Mouse (Mus musculus) heart, postnatal 0 days (tissue): ENCODE results near the gene Rilpl1. TPM values are rescaled to one million over a fixed set of nuclear protein-coding genes. Genes with fewer than 3 reads are reported as not detected.
A peak's percentile ranks its signal among the peaks of the same experiment; 100 is the strongest.

Experiments
- ATAC-seq: fragments of 200-750 bp; cut with Nextera tagmentation; 2 replicates; pipeline ENCODE4 v1.8.0; 2017; ENCODE audit warnings: low read depth, moderate number of reproducible peaks, moderate library complexity; ENCODE audit not compliant: insufficient read depth
- DNase-seq: peaks from one replicate; pipeline ENCODE4 v3.0.0-alpha.2; 2016; ENCODE audit warnings: low spot score
- H3K27ac ChIP-seq: fragments of 300-500 bp; sonication (generic); 2 replicates; pipeline ENCODE4 v1.5.1; 2014; ENCODE audit warnings: low read depth, mild to moderate bottlenecking
- H3K27me3 ChIP-seq: fragments of 300-500 bp; sonication (generic); 2 replicates; pipeline ENCODE4 v1.6.1; 2014; ENCODE audit warnings: low read length, mixed read lengths; ENCODE audit not compliant: control insufficient read depth, insufficient read depth
- H3K36me3 ChIP-seq: fragments of 300-500 bp; sonication (generic); replicated peaks from 2 replicates; pipeline ENCODE4 v1.6.1; 2014; ENCODE audit warnings: low read length, mixed read lengths; ENCODE audit not compliant: control insufficient read depth, insufficient read depth
- H3K4me1 ChIP-seq: fragments of 300-500 bp; sonication (generic); 2 replicates; pipeline ENCODE4 v1.6.1; 2014; ENCODE audit warnings: antibody characterized with exemption; ENCODE audit not compliant: control insufficient read depth, insufficient read depth
- H3K4me2 ChIP-seq: fragments of 300-500 bp; sonication (generic); 2 replicates; pipeline ENCODE4 v1.6.1; 2014; ENCODE audit warnings: low read depth, mild to moderate bottlenecking, low read length, moderate library complexity
- H3K4me3 ChIP-seq: fragments of 300-500 bp; sonication (generic); 2 replicates; pipeline ENCODE4 v1.5.1; 2014; ENCODE audit warnings: low read depth, low read length
- H3K9ac ChIP-seq: fragments of 300-500 bp; sonication (generic); replicated peaks from 2 replicates; pipeline ENCODE4 v1.6.1; 2014; ENCODE audit warnings: low read depth, low read length, mixed read lengths
- H3K9me3 ChIP-seq: fragments of 300-500 bp; sonication (generic); replicated peaks from 2 replicates; pipeline ENCODE4 v1.6.1; 2016; ENCODE audit warnings: low read length; ENCODE audit not compliant: control insufficient read depth
- CTCF ChIP-seq: IDR thresholded peaks from 2 replicates; pipeline ENCODE4 v1.5.1; 2016; ENCODE audit warnings: antibody characterized with exemption, control low read depth, low read depth
- EP300 ChIP-seq: IDR thresholded peaks from 2 replicates; pipeline ENCODE4 v1.6.1; 2016; ENCODE audit warnings: antibody characterized with exemption, low read depth
- WGBS: fragments of 180-500 bp; shearing (Covaris S2); extraction: QIAGEN DNeasy Blood & Tissue Kit; methylation state at CpG from one replicate; pipeline ENCODE4 v1.1.7; 2014; 5-methylcytosine and 5-hydroxymethylcytosine counted together
- polyA plus RNA-seq: library from polyadenylated mRNA; unstranded; fragments of >200 nt; fragmentation: Nextera tagmentation; extraction: Ambion mirVana; gene quantifications from 2 replicates; pipeline ENCODE4 v1.2.1, GENCODE M21; 2015
- total RNA-seq: library from RNA; depleted of rRNA; stranded (reverse); fragments of >200 nt; gene quantifications from 2 replicates; pipeline ENCODE4 v1.2.3, GENCODE M21; 2014; ENCODE audit warnings: low replicate concordance

The Rilpl1 gene
- total and polyA plus RNA-seq, 2 experiments from 2014 or later = 40.5 to 52.1 TPM

DNA sequence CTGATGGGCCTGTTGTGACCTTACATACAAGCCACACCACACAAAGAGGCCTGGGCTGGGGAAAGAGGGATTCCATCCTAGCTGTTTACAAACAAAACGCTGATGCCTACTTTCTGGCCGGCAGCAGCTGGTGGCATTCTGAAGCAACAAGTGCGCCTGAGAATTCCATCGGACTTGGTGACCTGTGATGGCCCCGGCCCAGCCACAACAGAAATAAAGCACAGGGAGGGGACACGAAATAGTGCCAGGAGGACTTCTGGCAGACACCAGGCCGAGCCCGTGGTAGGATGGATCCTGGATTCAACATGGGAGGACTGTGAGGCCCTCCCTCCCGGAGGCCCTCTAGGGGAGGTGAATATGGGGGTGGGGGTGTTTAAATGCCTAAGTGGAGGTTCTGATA lies 2.4 kb downstream of the Rilpl1 start:
- Histone ChIP-seq H3K4me3 (peak overlapping the region; percentile 95), H3K4me2 (peak overlapping the region; percentile 91), H3K36me3 (peaks cover 6% of the 10 kb centered on the region; the same call in 1 of the 2 replicates), H3K27me3 (no peaks in the 10 kb centered on the region), H3K4me1 (peaks cover 28% of the 10 kb centered on the region), H3K9me3 (no peaks in the 10 kb centered on the region), H3K9ac (peak overlapping the region; percentile 79), H3K27ac (peak overlapping the region; percentile 94)
- 6% methylated on average over 9 of the region's 9 CpGs for WGBS
- ATAC-seq (peak; percentile 35; the same call in 1 of the 2 replicates), DNase-seq (peak; percentile 56)
- TF ChIP-seq EP300 = no peak

DNA sequence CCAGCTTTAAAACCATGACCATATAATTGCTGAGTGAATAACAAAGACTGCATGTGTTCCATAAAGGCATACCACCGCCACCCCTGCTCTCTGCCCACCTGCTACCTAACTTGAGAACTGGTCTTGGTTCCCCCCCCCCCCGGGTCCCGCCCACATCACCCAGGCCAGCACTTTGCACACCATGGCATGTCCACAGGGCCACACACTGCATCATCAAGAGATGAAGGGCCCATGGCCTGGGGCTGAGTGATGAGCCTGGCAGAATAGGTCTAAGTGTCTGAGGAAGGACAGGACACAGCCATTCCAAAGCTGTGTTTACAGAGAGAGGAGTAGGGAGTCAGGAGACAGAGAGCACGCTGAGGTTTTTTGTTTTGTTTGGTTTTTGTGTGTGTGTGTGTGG lies 2.8 kb downstream of the Rilpl1 start:
- no peak for ATAC-seq
- no peak for DNase-seq
- WGBS = 77% methylated on average over 4 of the region's 4 CpGs
- H3K4me1 ChIP-seq = peaks cover 28% of the 10 kb centered on the region
- no peaks in the 10 kb centered on the region for H3K27me3 ChIP-seq
- peak overlapping the region; percentile 79 for H3K9ac ChIP-seq
- peaks cover 6% of the 10 kb centered on the region; the same call in 1 of the 2 replicates for H3K36me3 ChIP-seq
- H3K27ac ChIP-seq = peak overlapping the region; percentile 94
- H3K9me3 ChIP-seq = no peaks in the 10 kb centered on the region
- H3K4me3 ChIP-seq = peak overlapping the region; percentile 95
- H3K4me2 ChIP-seq = peak overlapping the region; percentile 91
- no peak for TF ChIP-seq CTCF
- TF ChIP-seq EP300 = no peak

DNA sequence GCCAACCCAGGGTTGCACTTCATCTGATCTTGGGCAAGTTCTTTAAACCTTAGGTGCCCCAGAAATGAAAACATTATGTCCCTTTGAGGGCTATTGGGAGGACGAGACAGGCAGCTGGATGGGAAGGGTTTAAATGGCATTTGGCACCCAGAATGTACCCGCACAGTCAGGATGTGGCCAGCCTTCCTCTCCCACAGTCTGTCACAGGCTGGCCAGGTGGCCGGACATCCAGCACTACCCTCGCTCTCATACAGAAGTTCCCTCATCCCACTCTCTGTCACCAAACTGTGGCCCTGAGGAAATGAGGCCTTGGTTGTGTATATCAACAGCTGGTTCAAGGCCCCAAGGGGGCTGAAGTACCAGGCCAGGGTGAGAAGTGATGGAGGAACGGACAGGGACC lies 6.2 kb downstream of the Rilpl1 start:
- Histone ChIP-seq H3K4me1 (peaks cover 21% of the 10 kb centered on the region), H3K27ac (no peak overlapping the region), H3K36me3 (peaks cover 19% of the 10 kb centered on the region), H3K4me3 (no peak overlapping the region), H3K27me3 (no peaks in the 10 kb centered on the region), H3K9ac (no peak overlapping the region), H3K9me3 (no peaks in the 10 kb centered on the region), H3K4me2 (no peak overlapping the region)
- TF ChIP-seq EP300 (no peak), CTCF (no peak)
- WGBS = 86% methylated on average over 5 of the region's 5 CpGs
- DNase-seq (no peak), ATAC-seq (no peak)

DNA sequence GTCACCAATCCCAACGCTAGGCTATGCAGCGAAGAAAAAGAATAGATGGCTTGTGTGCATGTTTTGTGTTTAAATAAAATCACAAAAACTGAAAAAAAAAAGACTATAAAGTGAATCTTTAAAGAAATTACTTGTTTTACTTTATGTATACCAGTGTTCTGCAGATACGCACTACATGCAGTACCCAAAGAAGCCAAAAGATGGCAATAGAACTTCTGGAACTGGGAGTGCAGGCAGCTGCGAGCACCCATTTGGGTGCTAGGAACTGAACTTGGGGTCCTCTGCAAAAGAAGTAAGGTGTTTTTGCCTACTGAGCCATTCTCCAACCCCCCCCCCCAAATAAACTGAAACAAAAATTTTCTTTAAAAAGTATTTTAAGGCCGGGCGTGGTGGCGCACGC lies 8.2 kb downstream of the Rilpl1 start:
- H3K27me3 ChIP-seq = no peaks in the 10 kb centered on the region
- DNase-seq = no peak
- WGBS = 97% methylated on average over 8 of the region's 8 CpGs
- peaks cover 31% of the 10 kb centered on the region for H3K36me3 ChIP-seq
- H3K4me2 ChIP-seq = no peak overlapping the region
- peaks cover 2% of the 10 kb centered on the region; the same call in 1 of the 2 replicates for H3K4me1 ChIP-seq
- H3K4me3 ChIP-seq = no peak overlapping the region
- H3K9me3 ChIP-seq = no peaks in the 10 kb centered on the region
- ATAC-seq = no peak
- H3K9ac ChIP-seq = no peak overlapping the region
- no peak overlapping the region for H3K27ac ChIP-seq
- TF ChIP-seq EP300 (no peak), CTCF (peak; percentile 11; the same call in 1 of the 2 replicates)

DNA sequence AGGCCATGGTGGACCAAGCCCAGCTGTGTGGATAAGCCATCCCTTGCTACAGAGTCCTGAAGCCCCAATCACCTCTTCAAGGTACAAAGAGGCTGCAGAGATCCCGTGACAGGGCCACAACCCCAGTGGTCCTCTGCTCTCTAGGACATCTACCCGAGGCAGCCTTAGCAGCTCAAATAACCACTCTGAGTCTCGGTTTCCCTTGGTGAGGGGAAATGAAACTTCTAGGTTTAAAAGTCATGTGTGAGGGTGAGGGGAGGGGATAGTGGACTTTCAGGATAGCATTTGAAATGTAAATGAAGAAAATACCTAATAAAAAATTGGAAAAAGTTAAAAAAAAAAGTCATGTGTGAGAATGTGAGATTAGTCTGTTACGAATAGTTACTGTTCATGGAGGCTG lies 9.6 kb downstream of the Rilpl1 start:
- no peaks in the 10 kb centered on the region for H3K9me3 ChIP-seq
- no peak overlapping the region for H3K4me3 ChIP-seq
- TF ChIP-seq EP300 = no peak
- no peak for TF ChIP-seq CTCF
- ATAC-seq (no peak), DNase-seq (no peak)
- H3K27ac ChIP-seq = no peak overlapping the region
- H3K4me1 ChIP-seq = no peaks in the 10 kb centered on the region
- H3K9ac ChIP-seq = no peak overlapping the region
- H3K27me3 ChIP-seq = no peaks in the 10 kb centered on the region
- 81% methylated on average over 4 of the region's 4 CpGs for WGBS
- no peak overlapping the region for H3K4me2 ChIP-seq
- peaks cover 25% of the 10 kb centered on the region; the same call in 1 of the 2 replicates for H3K36me3 ChIP-seq

DNA sequence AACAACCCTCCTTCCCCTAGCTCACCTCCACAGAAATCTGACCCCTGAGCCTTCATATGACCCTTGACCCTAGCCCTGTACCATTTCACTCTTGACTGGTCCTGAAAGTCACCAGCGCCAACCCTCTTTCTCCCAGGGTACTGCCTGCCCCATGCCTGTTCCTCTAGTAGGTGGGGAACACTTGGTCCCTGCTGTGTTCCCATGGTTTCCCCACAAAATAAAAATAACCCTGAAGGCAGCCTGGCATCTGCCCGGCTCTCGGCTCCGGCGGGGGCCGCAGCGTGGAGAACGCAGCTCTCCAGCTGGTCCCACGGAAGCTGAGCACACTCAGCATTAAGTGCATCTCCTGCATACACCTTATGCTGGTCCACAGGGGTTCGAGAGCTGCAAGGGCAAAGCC lies 12.5 kb downstream of the Rilpl1 start:
- peaks cover 40% of the 10 kb centered on the region for H3K36me3 ChIP-seq

More for the DNA sequence above, 12.5 kb downstream of the Rilpl1 start:
- DNase-seq = no peak
- H3K4me2 ChIP-seq = no peak overlapping the region
- TF ChIP-seq EP300 = no peak
- TF ChIP-seq CTCF = no peak
- H3K4me1 ChIP-seq = no peaks in the 10 kb centered on the region
- no peaks in the 10 kb centered on the region for H3K9me3 ChIP-seq
- no peaks in the 10 kb centered on the region for H3K27me3 ChIP-seq
- 75% methylated on average over 10 of the region's 10 CpGs for WGBS
- no peak overlapping the region for H3K4me3 ChIP-seq
- H3K9ac ChIP-seq = no peak overlapping the region
- H3K27ac ChIP-seq = no peak overlapping the region
- 0 out of 2 replicates have a peak, but pooled peaks have one; percentile 17 for ATAC-seq
